Mouse (Mus musculus) bone marrow, adult 2 months (tissue): ENCODE data around the gene Bche. TPM values are rescaled to one million over a fixed set of nuclear protein-coding genes. Genes with fewer than 3 reads are reported as not detected.

Experiments
- H3K27ac ChIP-seq: fragments of 200-500 bp; 2 replicates; pipeline ENCODE4 v1.5.1; 2012; ENCODE audit warnings: low read depth, mild to moderate bottlenecking, control low read depth, inconsistent platforms, low read length; ENCODE audit not compliant: control insufficient read depth, poor library complexity, insufficient read depth
- H3K4me1 ChIP-seq: fragments of 200-500 bp; 2 replicates; pipeline ENCODE4 v1.6.1; 2011; ENCODE audit warnings: low read length; ENCODE audit not compliant: control insufficient read depth, insufficient read depth
- H3K4me3 ChIP-seq: fragments of 200-500 bp; replicated peaks from 2 replicates; pipeline ENCODE3; 2011; ENCODE audit warnings: mild to moderate bottlenecking, low read depth, low read length, control low read depth; ENCODE audit not compliant: control insufficient read depth
- CTCF ChIP-seq: fragments of 200-500 bp; IDR thresholded peaks from 2 replicates; pipeline ENCODE4 v1.5.1; 2011; ENCODE audit warnings: low read length, control low read depth; ENCODE audit not compliant: control insufficient read depth, insufficient read depth
- POLR2A ChIP-seq: fragments of 200-500 bp; IDR thresholded peaks from 2 replicates; pipeline ENCODE4 v1.6.1; 2011; ENCODE audit warnings: low read depth, mild to moderate bottlenecking, control low read depth, low read length, borderline replicate concordance; ENCODE audit not compliant: control insufficient read depth
- WGBS: fragments of 180-500 bp; shearing (Covaris S2); methylation state at CpG from one replicate; pipeline ENCODE4 v1.1.7; 2018; 5-methylcytosine and 5-hydroxymethylcytosine counted together
- polyA plus RNA-seq: library from polyadenylated mRNA; stranded (reverse); fragments of >200 nt; gene quantifications from 2 replicates; pipeline ENCODE4 v1.2.4, GENCODE M21; 2011; ENCODE audit warnings: low replicate concordance; ENCODE audit not compliant: missing spikeins, insufficient read depth, insufficient read length

Gene Bche
- polyA plus RNA-seq, 1 experiment: not detected

- Histone ChIP-seq H3K4me3 (no peak overlapping the region), H3K27ac (no peak overlapping the region), H3K4me1 (no peaks in the 10 kb centered on the region)
- 55% methylated on average over 1 of the region's 1 CpGs for WGBS
- TF ChIP-seq CTCF (no peak), POLR2A (no peak)
Measured at GRCm38 (mm10) chr3:73706544-73706943, 1.7 kb downstream of the Bche start.

GRCm38 (mm10) chr3:73698889-73699288 lies 9.3 kb downstream of the Bche start:
- TF ChIP-seq CTCF: no peak
- TF ChIP-seq POLR2A: no peak
- H3K4me1 ChIP-seq: no peaks in the 10 kb centered on the region
- no peak overlapping the region for H3K27ac ChIP-seq
- 63% methylated on average over 1 of the region's 1 CpGs for WGBS
- no peak overlapping the region for H3K4me3 ChIP-seq

DNA sequence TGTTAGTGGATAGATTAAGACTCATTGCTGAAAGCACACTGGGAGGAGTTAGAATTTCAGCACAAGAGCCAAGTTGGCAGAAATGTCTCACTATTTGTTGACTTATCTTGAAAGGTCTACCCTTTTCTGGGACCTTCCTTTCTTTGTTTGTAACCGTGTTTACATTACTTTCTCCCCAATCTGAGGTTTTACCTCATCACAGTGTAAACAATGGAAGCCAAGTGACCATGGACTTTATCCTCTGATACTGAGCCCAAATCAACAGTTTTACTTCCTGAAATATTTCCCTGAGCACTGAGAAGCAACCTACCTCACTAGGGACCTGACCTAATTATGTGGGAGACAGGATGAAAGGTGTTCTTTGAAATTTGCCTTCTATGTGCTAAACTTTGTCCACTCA lies 34.9 kb downstream of the Bche start:
- 27% methylated on average over 1 of the region's 1 CpGs for WGBS
- Histone ChIP-seq H3K27ac (no peak overlapping the region), H3K4me1 (no peaks in the 10 kb centered on the region), H3K4me3 (no peak overlapping the region)
- TF ChIP-seq CTCF (no peak), POLR2A (no peak)

- 66% methylated on average over 5 of the region's 5 CpGs for WGBS
- Histone ChIP-seq H3K27ac (no peak overlapping the region), H3K4me3 (no peak overlapping the region), H3K4me1 (no peaks in the 10 kb centered on the region)
- TF ChIP-seq CTCF: no peak
- no peak for TF ChIP-seq POLR2A
Measured at GRCm38 (mm10) chr3:73668172-73668571, 40.0 kb downstream of the Bche start.

DNA sequence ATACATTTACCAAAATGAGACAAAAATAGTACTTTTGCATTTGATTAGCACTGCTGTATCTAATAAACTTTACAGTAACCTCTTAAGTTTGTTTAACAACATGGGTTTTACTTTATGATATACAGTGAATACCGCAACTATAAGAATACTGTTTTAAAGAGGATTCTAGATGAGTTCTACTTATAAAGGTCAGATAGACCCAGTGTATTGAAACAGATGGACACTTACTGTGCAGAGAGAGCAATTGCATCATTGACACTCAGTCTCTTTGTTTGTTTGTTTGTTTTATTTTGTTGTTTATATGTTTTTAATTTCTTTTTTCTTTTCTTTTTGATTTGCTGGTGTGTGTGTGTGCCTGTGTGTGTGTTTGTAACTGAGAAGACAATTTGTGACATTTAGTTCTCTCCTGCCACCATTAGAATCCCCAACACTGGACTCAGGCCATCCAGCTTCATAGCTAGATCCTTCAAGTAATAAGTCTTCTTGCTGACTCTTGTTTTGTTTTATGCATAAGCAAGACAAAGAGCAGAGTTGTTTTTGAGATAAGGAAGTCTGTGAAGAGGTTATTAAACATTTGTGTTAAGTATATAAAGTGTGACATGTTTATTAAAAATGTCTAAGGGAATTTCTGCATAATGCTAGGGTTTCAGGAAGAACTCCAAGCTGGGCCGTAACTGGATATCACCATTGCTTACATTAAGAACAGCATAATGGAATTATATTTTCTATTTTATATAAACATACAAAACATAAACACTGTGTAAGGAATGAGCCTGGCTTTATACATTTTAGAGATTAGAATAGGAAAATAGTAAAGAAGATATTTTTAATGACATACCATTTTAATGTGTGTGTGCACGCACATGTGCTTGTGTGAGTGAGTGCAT lies 40.7 kb downstream of the Bche start:
- 82% methylated on average over 3 of the region's 3 CpGs for WGBS
- Histone ChIP-seq H3K4me3 (no peak overlapping the region), H3K4me1 (no peaks in the 10 kb centered on the region), H3K27ac (no peak overlapping the region)
- TF ChIP-seq POLR2A (no peak), CTCF (no peak)

- Histone ChIP-seq H3K27ac (no peak overlapping the region), H3K4me3 (no peak overlapping the region), H3K4me1 (no peaks in the 10 kb centered on the region)
- no peak for TF ChIP-seq CTCF
- no peak for TF ChIP-seq POLR2A
Measured at GRCm38 (mm10) chr3:73650281-73650680, 57.9 kb downstream of the Bche start.

- Histone ChIP-seq H3K4me1 (no peaks in the 10 kb centered on the region), H3K4me3 (no peak overlapping the region), H3K27ac (no peak overlapping the region)
- TF ChIP-seq CTCF: no peak
- no peak for TF ChIP-seq POLR2A
- 86% methylated on average over 2 of the region's 2 CpGs for WGBS
Measured at GRCm38 (mm10) chr3:73647064-73647463, 61.2 kb downstream of the Bche start.

- Histone ChIP-seq H3K4me1 (no peaks in the 10 kb centered on the region), H3K4me3 (no peak overlapping the region), H3K27ac (no peak overlapping the region)
- TF ChIP-seq POLR2A (no peak), CTCF (no peak)
- WGBS: 69% methylated on average over 2 of the region's 2 CpGs
Measured at GRCm38 (mm10) chr3:73611421-73611820, 96.8 kb downstream of the Bche start.
